Mouse (Mus musculus): ENCODE results near the gene Lamtor3. TPM values are rescaled to one million over a fixed set of nuclear protein-coding genes. Genes with fewer than 3 reads are reported as not detected.

The Lamtor3 gene
- polyA plus RNA-seq, 1 experiment from 2014 or later = 131 TPM

DNA sequence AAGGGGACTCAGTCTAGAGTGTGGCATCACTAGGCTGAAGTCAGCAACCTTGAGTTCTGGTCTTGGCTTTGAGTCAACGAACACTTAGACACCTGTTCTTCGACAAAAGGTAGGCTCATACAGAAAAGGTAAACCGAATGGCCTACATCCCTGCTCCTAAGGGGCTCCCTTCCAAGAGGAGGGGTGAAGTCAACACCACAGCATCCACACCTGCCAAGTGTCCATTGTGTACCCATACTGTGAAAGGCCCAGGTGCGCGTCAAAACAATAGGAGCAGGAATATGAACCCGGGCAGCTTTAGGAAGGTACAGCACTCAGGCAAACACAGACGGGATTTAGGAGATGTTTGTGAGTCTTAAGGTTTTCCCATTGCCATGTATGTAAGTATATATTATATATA, 54.7 kb downstream of the Lamtor3 start:
- Histone ChIP-seq H3K4me1 (replicated peaks; ENCODE audit: insufficient read depth, low read length) (no peaks in the 10 kb centered on the region), H3K27me3 (ENCODE audit: insufficient read depth, low read length) (no peaks in the 10 kb centered on the region), H3K4me2 (ENCODE audit: low read length) (no peak overlapping the region), H3K27ac (no peak overlapping the region), H3K9ac (ENCODE audit: low read depth, low read length) (no peak overlapping the region), H3K9me3 (replicated peaks; ENCODE audit: low read length) (no peaks in the 10 kb centered on the region), H3K4me3 (replicated peaks; ENCODE audit: low read depth, low read length) (no peak overlapping the region), H3K36me3 (ENCODE audit: insufficient read depth, low read length) (no peaks in the 10 kb centered on the region)
- WGBS = 96% methylated on average over 7 of the region's 7 CpGs
- TF ChIP-seq CTCF (IDR thresholded peaks at IDR 0.05; ENCODE audit: low read depth) = no peak
- no peak for ATAC-seq (replicated peaks; ENCODE audit: low FRiP score, low read depth)
- DNase-seq (ENCODE audit: low spot score) = no peak

GRCm38 (mm10) chr3:137974306-137974705, 56.0 kb downstream of the Lamtor3 start:
- H3K4me3 ChIP-seq (replicated peaks; ENCODE audit: low read depth, low read length) = no peak overlapping the region
- no peak for DNase-seq (ENCODE audit: low spot score)
- no peaks in the 10 kb centered on the region for H3K4me1 ChIP-seq (replicated peaks; ENCODE audit: insufficient read depth, low read length)
- H3K9me3 ChIP-seq (replicated peaks; ENCODE audit: low read length) = no peaks in the 10 kb centered on the region
- no peaks in the 10 kb centered on the region for H3K36me3 ChIP-seq (ENCODE audit: insufficient read depth, low read length)
- no peak for ATAC-seq (replicated peaks; ENCODE audit: low FRiP score, low read depth)
- WGBS = 50% methylated on average over 8 of the region's 8 CpGs
- TF ChIP-seq CTCF (IDR thresholded peaks at IDR 0.05; ENCODE audit: low read depth) = no peak
- no peaks in the 10 kb centered on the region for H3K27me3 ChIP-seq (ENCODE audit: insufficient read depth, low read length)
- no peak overlapping the region for H3K27ac ChIP-seq
- no peak overlapping the region for H3K9ac ChIP-seq (ENCODE audit: low read depth, low read length)
- H3K4me2 ChIP-seq (ENCODE audit: low read length) = no peak overlapping the region

DNA sequence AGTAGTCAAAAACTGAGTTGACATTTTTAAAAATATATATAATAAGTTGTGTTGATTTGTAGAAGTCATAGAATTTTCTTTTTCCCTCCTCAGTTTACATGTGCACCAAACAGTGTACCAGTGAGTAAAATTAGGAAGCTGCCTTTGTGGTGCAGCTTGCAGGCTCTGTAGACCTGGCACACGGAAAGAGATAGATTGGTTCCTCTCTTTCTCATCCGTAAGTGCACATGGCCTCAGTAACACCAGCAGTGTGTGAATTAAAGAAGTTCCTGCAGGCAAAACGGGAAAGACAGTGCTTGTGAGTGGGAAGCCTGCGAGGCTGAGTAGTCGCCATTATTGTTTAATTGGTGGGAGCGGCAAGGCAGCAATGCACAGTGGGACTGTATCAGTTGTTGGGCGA, 57.1 kb downstream of the Lamtor3 start:
- no peak for TF ChIP-seq CTCF (IDR thresholded peaks at IDR 0.05; ENCODE audit: low read depth)
- Histone ChIP-seq H3K27ac (no peak overlapping the region), H3K9ac (ENCODE audit: low read depth, low read length) (no peak overlapping the region), H3K36me3 (ENCODE audit: insufficient read depth, low read length) (no peaks in the 10 kb centered on the region), H3K4me3 (replicated peaks; ENCODE audit: low read depth, low read length) (no peak overlapping the region), H3K4me2 (ENCODE audit: low read length) (no peak overlapping the region), H3K4me1 (replicated peaks; ENCODE audit: insufficient read depth, low read length) (no peaks in the 10 kb centered on the region), H3K9me3 (replicated peaks; ENCODE audit: low read length) (no peaks in the 10 kb centered on the region), H3K27me3 (ENCODE audit: insufficient read depth, low read length) (no peaks in the 10 kb centered on the region)
- WGBS = 89% methylated on average over 7 of the region's 7 CpGs
- no peak for ATAC-seq (replicated peaks; ENCODE audit: low FRiP score, low read depth)
- no peak for DNase-seq (ENCODE audit: low spot score)

DNA sequence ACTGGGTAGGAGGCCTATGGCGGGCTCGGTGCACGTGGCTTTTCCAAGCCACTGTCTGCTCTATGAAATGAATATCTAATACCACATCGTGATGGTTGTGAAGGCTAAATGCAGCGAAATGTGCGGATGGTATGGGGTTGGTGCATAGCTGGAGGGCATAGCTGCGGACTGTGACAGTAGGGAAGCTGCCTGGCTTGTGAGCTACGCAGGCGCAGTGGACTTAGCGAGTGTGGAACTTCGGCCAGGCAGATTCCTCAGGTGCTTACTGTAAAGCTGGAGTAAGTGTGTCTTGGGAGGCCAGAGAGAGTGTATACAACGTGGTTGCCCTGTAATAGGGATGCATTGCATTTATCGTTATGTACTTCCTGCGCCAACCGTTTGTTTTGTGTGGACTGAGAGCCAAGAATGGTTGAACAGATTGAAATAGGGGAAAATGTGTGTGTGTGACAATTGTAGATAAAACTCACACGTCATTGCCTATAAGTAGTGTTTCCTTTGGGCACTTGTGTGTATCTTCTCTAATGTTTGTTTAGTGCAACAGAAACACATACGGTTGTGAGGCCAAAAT, 57.6 kb downstream of the Lamtor3 start:
- no peak for TF ChIP-seq CTCF (IDR thresholded peaks at IDR 0.05; ENCODE audit: low read depth)
- Histone ChIP-seq H3K27ac (no peak overlapping the region), H3K4me2 (ENCODE audit: low read length) (no peak overlapping the region), H3K27me3 (ENCODE audit: insufficient read depth, low read length) (no peaks in the 10 kb centered on the region), H3K4me3 (replicated peaks; ENCODE audit: low read depth, low read length) (no peak overlapping the region), H3K4me1 (replicated peaks; ENCODE audit: insufficient read depth, low read length) (no peaks in the 10 kb centered on the region; the same call in 1 of the 2 replicates), H3K9me3 (replicated peaks; ENCODE audit: low read length) (no peaks in the 10 kb centered on the region), H3K36me3 (ENCODE audit: insufficient read depth, low read length) (no peaks in the 10 kb centered on the region), H3K9ac (ENCODE audit: low read depth, low read length) (no peak overlapping the region)
- DNase-seq (ENCODE audit: low spot score) (no peak), ATAC-seq (replicated peaks; ENCODE audit: low FRiP score, low read depth) (no peak)
- 86% methylated on average over 17 of the region's 17 CpGs for WGBS

DNA sequence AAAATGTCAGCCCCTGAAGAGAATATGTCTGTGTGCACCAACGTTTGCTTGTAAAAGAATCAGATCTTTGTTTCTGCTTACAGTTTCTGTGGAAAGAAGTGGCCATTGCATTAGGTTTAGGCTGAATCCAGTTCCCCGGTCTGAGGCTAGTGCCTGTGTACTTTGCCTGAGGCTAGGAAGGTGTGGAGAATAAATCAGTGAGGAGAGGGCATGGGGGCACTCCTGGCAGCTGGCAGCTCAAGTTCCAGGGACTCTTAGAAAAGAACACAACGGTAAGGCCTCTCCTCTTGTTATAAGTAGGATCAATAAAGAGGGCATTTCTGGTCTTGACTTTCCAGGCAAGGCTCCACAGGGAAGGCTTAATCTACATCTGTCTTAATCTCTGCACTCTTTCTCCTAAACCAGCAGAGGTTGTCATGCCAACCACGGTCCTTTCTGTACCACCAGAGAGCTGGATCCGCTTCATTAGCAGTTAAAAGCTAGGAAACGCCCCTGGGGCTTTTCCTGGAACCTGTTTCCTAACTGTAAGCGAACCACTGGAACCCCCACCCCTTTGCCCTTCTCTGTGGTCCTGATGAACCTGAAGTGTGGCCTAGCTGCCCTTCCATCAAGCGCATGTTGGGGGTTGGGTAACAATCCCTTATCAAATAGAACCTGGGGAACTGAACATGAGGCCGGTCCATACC, 58.8 kb downstream of the Lamtor3 start:
- no peak overlapping the region for H3K4me2 ChIP-seq (ENCODE audit: low read length)
- no peaks in the 10 kb centered on the region for H3K36me3 ChIP-seq (ENCODE audit: insufficient read depth, low read length)
- no peaks in the 10 kb centered on the region for H3K9me3 ChIP-seq (replicated peaks; ENCODE audit: low read length)
- H3K27me3 ChIP-seq (ENCODE audit: insufficient read depth, low read length) = no peaks in the 10 kb centered on the region
- DNase-seq (ENCODE audit: low spot score) (no peak), ATAC-seq (replicated peaks; ENCODE audit: low FRiP score, low read depth) (peak; percentile 50; the same call in 1 of the 2 replicates)
- no peak for TF ChIP-seq CTCF (IDR thresholded peaks at IDR 0.05; ENCODE audit: low read depth)
- no peak overlapping the region for H3K27ac ChIP-seq
- no peaks in the 10 kb centered on the region; the same call in 1 of the 2 replicates for H3K4me1 ChIP-seq (replicated peaks; ENCODE audit: insufficient read depth, low read length)
- no peak overlapping the region for H3K9ac ChIP-seq (ENCODE audit: low read depth, low read length)
- H3K4me3 ChIP-seq (replicated peaks; ENCODE audit: low read depth, low read length) = no peak overlapping the region
- 49% methylated on average over 9 of the region's 9 CpGs for WGBS

DNA sequence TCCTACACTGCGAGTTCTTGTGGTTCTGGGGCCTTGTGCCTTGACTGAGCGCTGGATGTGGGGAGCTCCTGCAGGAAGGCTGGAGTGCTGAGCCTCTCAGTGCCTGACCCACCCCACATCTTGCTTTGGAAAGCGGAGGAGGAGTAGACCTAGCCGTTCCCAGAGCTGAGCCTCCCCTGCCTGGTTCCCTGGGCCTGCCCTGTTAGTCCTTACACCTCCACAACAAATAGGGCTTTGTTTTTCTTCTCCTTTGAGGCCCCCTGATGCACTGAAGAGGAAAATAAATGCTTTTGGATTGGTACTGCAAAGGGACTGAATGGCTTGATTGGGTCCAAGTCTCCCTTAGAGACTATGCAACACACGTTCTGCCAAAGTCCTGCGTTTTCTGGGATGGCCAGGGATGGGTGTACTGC, 59.3 kb downstream of the Lamtor3 start:
- ATAC-seq (replicated peaks; ENCODE audit: low FRiP score, low read depth) = no peak
- Histone ChIP-seq H3K4me3 (replicated peaks; ENCODE audit: low read depth, low read length) (no peak overlapping the region), H3K9me3 (replicated peaks; ENCODE audit: low read length) (no peaks in the 10 kb centered on the region), H3K4me2 (ENCODE audit: low read length) (no peak overlapping the region), H3K27me3 (ENCODE audit: insufficient read depth, low read length) (no peaks in the 10 kb centered on the region), H3K36me3 (ENCODE audit: insufficient read depth, low read length) (no peaks in the 10 kb centered on the region), H3K27ac (no peak overlapping the region), H3K9ac (ENCODE audit: low read depth, low read length) (no peak overlapping the region), H3K4me1 (replicated peaks; ENCODE audit: insufficient read depth, low read length) (no peaks in the 10 kb centered on the region; the same call in 1 of the 2 replicates)
- no peak for DNase-seq (ENCODE audit: low spot score)
- no peak for TF ChIP-seq CTCF (IDR thresholded peaks at IDR 0.05; ENCODE audit: low read depth)
- WGBS = 45% methylated on average over 6 of the region's 6 CpGs
